Mouse (Mus musculus) G1E (cell line): Measurements from ENCODE around the gene Scn8a.

Source experiments
- CTCF ChIP-seq: IDR thresholded peaks from 2 replicates; pipeline ENCODE4 v1.5.1; 2012; ENCODE audit warnings: low read depth, low read length, inconsistent platforms, mixed read lengths
- POLR2AphosphoS5 ChIP-seq: IDR thresholded peaks from 2 replicates; pipeline ENCODE4 v1.6.1; 2012; ENCODE audit warnings: low read depth, low read length, inconsistent platforms; ENCODE audit not compliant: insufficient replicate concordance

GRCm38 (mm10) chr15:100871107-100872011, 1.7 kb downstream of the Scn8a start:
- TF ChIP-seq CTCF (no peak), POLR2AphosphoS5 (no peak)
